Mouse (Mus musculus): ENCODE results near the gene Pip5k1a.

DNA sequence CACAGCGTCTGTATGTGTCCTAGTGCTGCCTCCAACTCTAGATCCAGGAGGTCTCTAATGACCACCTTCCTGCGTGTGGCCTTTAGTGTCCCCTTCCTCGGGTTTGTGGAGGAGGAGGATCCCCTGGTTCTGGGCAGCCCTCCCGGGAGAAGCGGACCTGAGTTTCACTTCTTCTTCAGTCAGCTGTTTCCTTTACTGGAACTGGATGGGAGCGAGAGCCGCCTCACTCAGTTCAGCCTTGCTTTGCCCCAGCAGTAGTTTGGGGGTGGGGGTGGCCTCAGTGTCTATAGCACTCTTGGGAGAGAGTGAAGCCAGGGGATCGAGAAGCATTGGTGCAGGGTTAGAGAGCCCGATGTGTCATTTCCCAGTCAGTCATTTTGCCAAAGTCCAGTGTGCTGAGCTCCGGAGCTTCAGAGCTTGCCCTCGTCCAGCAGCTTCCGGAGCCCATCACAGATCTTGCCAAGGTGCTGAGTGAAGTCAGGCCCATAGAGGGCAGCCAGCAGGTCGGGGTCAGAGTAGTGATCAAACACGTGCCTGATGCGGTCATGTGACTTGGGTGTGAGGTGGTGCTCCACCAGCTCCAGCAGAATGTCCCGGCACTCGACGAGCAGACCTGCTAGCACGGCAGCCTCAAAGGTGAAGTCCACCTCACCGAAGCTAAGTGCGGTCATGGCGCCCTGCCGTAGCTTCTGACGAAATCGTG, 33.0 kb upstream of the Pip5k1a start:
- TF ChIP-seq CTCF (IDR thresholded peaks at IDR 0.05; ENCODE audit: low read depth), result 0 out of 2 replicates have a peak, but pooled peaks have one; percentile 19
- no peak for TF ChIP-seq EP300 (IDR thresholded peaks at IDR 0.05; ENCODE audit: low read depth)

All from liver, embryonic 14.5 days (tissue).